Mouse (Mus musculus): Measurements from ENCODE around the gene Crtc3. TPM values are rescaled to one million over a fixed set of nuclear protein-coding genes. Genes with fewer than 3 reads are reported as not detected.

The Crtc3 gene
- polyA plus RNA-seq, 1 experiment = 43.6 TPM

GRCm38 (mm10) chr7:80567982-80568381, 120.7 kb downstream of the Crtc3 start:
- Histone ChIP-seq H3K4me1 (replicated peaks; ENCODE audit: control insufficient read depth, insufficient read depth, low read length) (no peaks in the 10 kb centered on the region), H3K27me3 (ENCODE audit: control insufficient read depth, insufficient read depth, low read length) (no peaks in the 10 kb centered on the region), H3K27ac (ENCODE audit: control insufficient read depth, insufficient read depth, low read length) (no peak overlapping the region), H3K36me3 (ENCODE audit: control insufficient read depth, insufficient read depth, low read length) (no peaks in the 10 kb centered on the region), H3K4me3 (ENCODE audit: control insufficient read depth, insufficient read depth, low read length) (no peak overlapping the region)
- no peak for DNase-seq
- no peak for TF ChIP-seq CTCF (IDR thresholded peaks at IDR 0.05; ENCODE audit: borderline replicate concordance, control insufficient read depth, extremely low read depth, insufficient read depth, low read length, poor library complexity)
- TF ChIP-seq POLR2A (IDR thresholded peaks at IDR 0.05; ENCODE audit: control insufficient read depth, extremely low read depth, insufficient read depth, low read length, poor library complexity) = no peak
- WGBS = 98% methylated on average over 8 of the region's 8 CpGs

DNA sequence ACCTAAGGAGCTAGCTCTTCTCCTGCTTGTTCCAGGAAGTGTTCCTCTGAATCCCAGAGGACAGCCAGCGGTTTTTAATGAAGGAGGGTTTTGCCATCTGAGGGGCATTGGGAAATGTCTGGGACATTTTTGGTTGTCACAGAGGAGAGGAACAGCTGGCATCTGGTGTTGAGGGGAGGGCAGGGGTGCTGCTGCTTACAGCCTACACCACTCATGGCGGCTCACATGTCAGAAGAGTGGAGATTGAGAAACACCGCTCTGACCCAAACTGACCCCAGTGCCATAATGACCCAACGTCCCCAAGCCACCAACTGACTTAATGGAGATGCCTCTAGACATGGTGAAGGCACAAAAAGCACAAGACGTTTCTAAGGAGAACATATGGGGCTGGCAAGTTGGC, 126.7 kb downstream of the Crtc3 start:
- TF ChIP-seq CTCF (IDR thresholded peaks at IDR 0.05; ENCODE audit: borderline replicate concordance, control insufficient read depth, extremely low read depth, insufficient read depth, low read length, poor library complexity) = no peak
- no peak for TF ChIP-seq POLR2A (IDR thresholded peaks at IDR 0.05; ENCODE audit: control insufficient read depth, extremely low read depth, insufficient read depth, low read length, poor library complexity)
- Histone ChIP-seq H3K27ac (ENCODE audit: control insufficient read depth, insufficient read depth, low read length) (no peak overlapping the region), H3K27me3 (ENCODE audit: control insufficient read depth, insufficient read depth, low read length) (no peaks in the 10 kb centered on the region), H3K4me3 (ENCODE audit: control insufficient read depth, insufficient read depth, low read length) (no peak overlapping the region), H3K36me3 (ENCODE audit: control insufficient read depth, insufficient read depth, low read length) (no peaks in the 10 kb centered on the region), H3K4me1 (replicated peaks; ENCODE audit: control insufficient read depth, insufficient read depth, low read length) (no peaks in the 10 kb centered on the region)
- WGBS = 86% methylated on average over 5 of the region's 5 CpGs
- DNase-seq = no peak

DNA sequence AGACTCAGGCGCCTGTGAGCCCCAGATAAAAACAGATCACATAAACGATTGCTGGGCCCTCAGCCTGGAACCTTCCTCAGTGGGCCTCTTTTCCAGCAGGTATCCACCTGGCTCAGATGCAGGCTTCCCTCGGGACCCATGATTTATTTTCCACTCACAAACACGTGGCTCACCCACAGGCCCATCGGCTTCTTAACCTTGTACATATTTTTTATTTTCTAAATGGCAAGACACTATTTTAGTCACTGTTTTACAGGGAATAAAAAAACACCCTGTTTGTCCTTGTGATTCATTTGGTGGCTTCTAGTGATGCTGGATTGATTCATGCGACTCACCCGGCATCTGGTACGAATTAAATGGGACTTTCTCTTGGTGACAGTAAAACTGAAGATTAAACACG, 127.4 kb downstream of the Crtc3 start:
- no peak overlapping the region for H3K27ac ChIP-seq (ENCODE audit: control insufficient read depth, insufficient read depth, low read length)
- H3K4me3 ChIP-seq (ENCODE audit: control insufficient read depth, insufficient read depth, low read length) = no peak overlapping the region
- no peak for DNase-seq
- peaks cover 4% of the 10 kb centered on the region for H3K4me1 ChIP-seq (replicated peaks; ENCODE audit: control insufficient read depth, insufficient read depth, low read length)
- H3K27me3 ChIP-seq (ENCODE audit: control insufficient read depth, insufficient read depth, low read length) = no peaks in the 10 kb centered on the region
- TF ChIP-seq CTCF (IDR thresholded peaks at IDR 0.05; ENCODE audit: borderline replicate concordance, control insufficient read depth, extremely low read depth, insufficient read depth, low read length, poor library complexity) (no peak), POLR2A (IDR thresholded peaks at IDR 0.05; ENCODE audit: control insufficient read depth, extremely low read depth, insufficient read depth, low read length, poor library complexity) (no peak)
- H3K36me3 ChIP-seq (ENCODE audit: control insufficient read depth, insufficient read depth, low read length) = no peaks in the 10 kb centered on the region
- WGBS = 94% methylated on average over 9 of the region's 9 CpGs

- no peaks in the 10 kb centered on the region for H3K36me3 ChIP-seq (ENCODE audit: control insufficient read depth, insufficient read depth, low read length)
- H3K27ac ChIP-seq (ENCODE audit: control insufficient read depth, insufficient read depth, low read length) = no peak overlapping the region
Measured at GRCm38 (mm10) chr7:80558572-80558971, 130.1 kb downstream of the Crtc3 start.

DNA sequence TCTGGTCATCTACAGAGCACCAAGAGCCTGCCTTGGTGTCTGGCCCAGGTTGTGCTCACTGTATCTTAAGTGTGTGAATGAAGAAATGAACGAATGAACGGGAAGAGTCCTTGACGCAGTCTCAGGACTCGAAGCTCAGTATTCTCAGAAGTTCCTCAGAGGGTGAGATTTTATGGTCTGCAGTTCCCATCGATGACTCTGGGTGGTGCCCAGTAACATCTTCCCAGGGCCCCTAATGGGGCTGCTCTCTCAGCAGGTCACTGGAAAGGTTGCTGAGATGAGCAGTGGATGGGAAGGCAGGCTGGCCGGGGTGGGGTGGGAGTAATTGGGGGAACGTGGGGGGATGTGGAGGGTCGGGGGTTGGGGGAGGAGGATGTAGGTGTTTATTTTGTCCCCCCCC, 130.6 kb downstream of the Crtc3 start:
- peaks cover 26% of the 10 kb centered on the region for H3K4me1 ChIP-seq (replicated peaks; ENCODE audit: control insufficient read depth, insufficient read depth, low read length)
- DNase-seq = no peak
- H3K27me3 ChIP-seq (ENCODE audit: control insufficient read depth, insufficient read depth, low read length) = no peaks in the 10 kb centered on the region
- no peak overlapping the region for H3K27ac ChIP-seq (ENCODE audit: control insufficient read depth, insufficient read depth, low read length)
- no peaks in the 10 kb centered on the region for H3K36me3 ChIP-seq (ENCODE audit: control insufficient read depth, insufficient read depth, low read length)
- no peak overlapping the region for H3K4me3 ChIP-seq (ENCODE audit: control insufficient read depth, insufficient read depth, low read length)
- TF ChIP-seq POLR2A (IDR thresholded peaks at IDR 0.05; ENCODE audit: control insufficient read depth, extremely low read depth, insufficient read depth, low read length, poor library complexity) (no peak), CTCF (IDR thresholded peaks at IDR 0.05; ENCODE audit: borderline replicate concordance, control insufficient read depth, extremely low read depth, insufficient read depth, low read length, poor library complexity) (no peak)
- 62% methylated on average over 8 of the region's 8 CpGs for WGBS

More at GRCm38 (mm10) chr7:80558572-80558971, 130.1 kb downstream of the Crtc3 start:
- DNase-seq = no peak
- no peak overlapping the region for H3K4me3 ChIP-seq (ENCODE audit: control insufficient read depth, insufficient read depth, low read length)
- TF ChIP-seq POLR2A (IDR thresholded peaks at IDR 0.05; ENCODE audit: control insufficient read depth, extremely low read depth, insufficient read depth, low read length, poor library complexity) (no peak), CTCF (IDR thresholded peaks at IDR 0.05; ENCODE audit: borderline replicate concordance, control insufficient read depth, extremely low read depth, insufficient read depth, low read length, poor library complexity) (no peak)
- H3K27me3 ChIP-seq (ENCODE audit: control insufficient read depth, insufficient read depth, low read length) = no peaks in the 10 kb centered on the region
- WGBS = 81% methylated on average over 5 of the region's 5 CpGs
- H3K4me1 ChIP-seq (replicated peaks; ENCODE audit: control insufficient read depth, insufficient read depth, low read length) = peaks cover 26% of the 10 kb centered on the region

- Histone ChIP-seq H3K36me3 (ENCODE audit: control insufficient read depth, insufficient read depth, low read length) (no peaks in the 10 kb centered on the region), H3K4me1 (replicated peaks; ENCODE audit: control insufficient read depth, insufficient read depth, low read length) (peaks cover 26% of the 10 kb centered on the region), H3K4me3 (ENCODE audit: control insufficient read depth, insufficient read depth, low read length) (no peak overlapping the region), H3K27ac (ENCODE audit: control insufficient read depth, insufficient read depth, low read length) (no peak overlapping the region), H3K27me3 (ENCODE audit: control insufficient read depth, insufficient read depth, low read length) (no peaks in the 10 kb centered on the region)
- TF ChIP-seq POLR2A (IDR thresholded peaks at IDR 0.05; ENCODE audit: control insufficient read depth, extremely low read depth, insufficient read depth, low read length, poor library complexity) = no peak
- TF ChIP-seq CTCF (IDR thresholded peaks at IDR 0.05; ENCODE audit: borderline replicate concordance, control insufficient read depth, extremely low read depth, insufficient read depth, low read length, poor library complexity) = no peak
- DNase-seq = no peak
- 98% methylated on average over 4 of the region's 4 CpGs for WGBS
Measured at GRCm38 (mm10) chr7:80557161-80557560, 131.5 kb downstream of the Crtc3 start.

- H3K4me3 ChIP-seq (ENCODE audit: control insufficient read depth, insufficient read depth, low read length) = no peak overlapping the region
- 74% methylated on average over 3 of the region's 3 CpGs for WGBS
- DNase-seq = no peak
- peaks cover 26% of the 10 kb centered on the region for H3K4me1 ChIP-seq (replicated peaks; ENCODE audit: control insufficient read depth, insufficient read depth, low read length)
- H3K27ac ChIP-seq (ENCODE audit: control insufficient read depth, insufficient read depth, low read length) = no peak overlapping the region
- H3K27me3 ChIP-seq (ENCODE audit: control insufficient read depth, insufficient read depth, low read length) = no peaks in the 10 kb centered on the region
- TF ChIP-seq POLR2A (IDR thresholded peaks at IDR 0.05; ENCODE audit: control insufficient read depth, extremely low read depth, insufficient read depth, low read length, poor library complexity) = no peak
- TF ChIP-seq CTCF (IDR thresholded peaks at IDR 0.05; ENCODE audit: borderline replicate concordance, control insufficient read depth, extremely low read depth, insufficient read depth, low read length, poor library complexity) = no peak
- no peaks in the 10 kb centered on the region for H3K36me3 ChIP-seq (ENCODE audit: control insufficient read depth, insufficient read depth, low read length)
Measured at GRCm38 (mm10) chr7:80556166-80556565, 132.5 kb downstream of the Crtc3 start.

Data from thymus, adult 2 months (tissue).